Mouse (Mus musculus) limb, embryonic 14.5 days (tissue): ENCODE results near the gene Ripor1. TPM values are rescaled to one million over a fixed set of nuclear protein-coding genes. Genes with fewer than 3 reads are reported as not detected.

Experiments used
- ATAC-seq: fragments of 200-750 bp; cut with Nextera tagmentation; 2 replicates; pipeline ENCODE4 v1.8.0; 2017; ENCODE audit warnings: low read depth, moderate number of reproducible peaks, moderate TSS enrichment; ENCODE audit not compliant: low FRiP score
- DNase-seq: peaks from one replicate; pipeline ENCODE4 v3.0.0-alpha.2; 2015; ENCODE audit warnings: low spot score
- H3K27ac ChIP-seq: fragments of 300-500 bp; sonication (generic); replicated peaks from 2 replicates; pipeline ENCODE4 v1.5.1; 2014; ENCODE audit warnings: low read depth, mild to moderate bottlenecking, low read length, moderate library complexity, mixed read lengths
- H3K27me3 ChIP-seq: fragments of 300-500 bp; sonication (generic); 2 replicates; pipeline ENCODE4 v1.6.1; 2014; ENCODE audit warnings: low read length, mixed read lengths; ENCODE audit not compliant: control insufficient read depth, insufficient read depth
- H3K36me3 ChIP-seq: fragments of 300-500 bp; sonication (generic); 2 replicates; pipeline ENCODE4 v1.6.1; 2014; ENCODE audit warnings: mild to moderate bottlenecking, low read length, moderate library complexity, mixed read lengths; ENCODE audit not compliant: control insufficient read depth, insufficient read depth
- H3K4me1 ChIP-seq: fragments of 300-500 bp; sonication (generic); 2 replicates; pipeline ENCODE4 v1.6.1; 2014; ENCODE audit warnings: antibody characterized with exemption, low read length, mixed read lengths; ENCODE audit not compliant: control insufficient read depth, insufficient read depth
- H3K4me2 ChIP-seq: fragments of 300-500 bp; sonication (generic); replicated peaks from 2 replicates; pipeline ENCODE4 v1.6.1; 2014; ENCODE audit warnings: low read depth, mild to moderate bottlenecking, low read length, moderate library complexity; ENCODE audit not compliant: severe bottlenecking
- H3K4me3 ChIP-seq: fragments of 300-500 bp; sonication (generic); replicated peaks from 2 replicates; pipeline ENCODE4 v1.5.1; 2014; ENCODE audit warnings: low read length
- H3K9ac ChIP-seq: fragments of 300-500 bp; sonication (generic); 2 replicates; pipeline ENCODE4 v1.6.1; 2014; ENCODE audit warnings: mild to moderate bottlenecking, low read depth, low read length, moderate library complexity; ENCODE audit not compliant: severe bottlenecking
- H3K9me3 ChIP-seq: fragments of 300-500 bp; sonication (generic); 2 replicates; pipeline ENCODE4 v1.6.1; 2016; ENCODE audit warnings: low read length; ENCODE audit not compliant: control insufficient read depth
- POLR2A ChIP-seq: fragments of 200-500 bp; IDR thresholded peaks from 2 replicates; pipeline ENCODE4 v1.8.0; 2012; ENCODE audit warnings: inconsistent platforms, mild to moderate bottlenecking, moderate library complexity, borderline replicate concordance; ENCODE audit not compliant: insufficient read depth, insufficient read length; ENCODE audit errors: extremely low read depth
- WGBS: fragments of 180-500 bp; shearing (Covaris S2); extraction: QIAGEN DNeasy Blood & Tissue Kit; methylation state at CpG from one replicate; pipeline ENCODE4 v1.1.7; 2014; 5-methylcytosine and 5-hydroxymethylcytosine counted together
- microRNA counts: library from miRNA; unstranded; fragments of <30 nt; microRNA quantifications from one replicate; lab custom pipeline; 2016
- microRNA-seq: library from miRNA; unstranded; fragments of <30 nt; microRNA quantifications from one replicate; pipeline ENCODE4, GENCODE M21; 2016
- polyA plus RNA-seq, 2 experiments: library from polyadenylated mRNA; depleted of rRNA in 1 of 2; stranded (reverse) in 1 of 2; unstranded in 1 of 2; fragments of >200 nt; fragmentation: Nextera tagmentation in 1 of 2; extraction: Ambion mirVana in 1 of 2; gene quantifications; 2 replicates each; pipeline versions ENCODE4 v1.2.1 to v1.2.3; 2012 to 2014

Ripor1 gene
- polyA plus RNA-seq, 2 experiments, result 18.7 to 25.0 TPM

DNA sequence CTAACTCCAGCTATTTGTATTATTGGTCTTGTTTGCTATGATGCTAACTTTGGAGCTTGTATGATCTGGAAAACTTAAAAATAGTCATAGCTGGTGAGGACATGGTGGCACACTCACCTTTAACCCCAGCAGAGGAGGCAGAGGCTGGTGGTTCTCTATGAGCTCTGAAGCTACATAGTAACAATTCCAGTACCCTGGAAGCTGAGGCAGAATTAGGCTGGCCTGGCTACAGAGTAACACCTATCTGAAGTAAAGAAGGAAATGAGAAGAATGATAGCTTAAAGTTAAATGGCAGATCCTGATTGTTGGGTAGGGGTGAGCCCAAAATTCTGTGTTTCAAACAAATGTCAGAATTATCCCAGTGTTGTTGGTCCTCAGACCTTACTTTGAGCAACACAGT, 52.6 kb downstream of the Ripor1 start:
- no peak overlapping the region for H3K4me2 ChIP-seq
- H3K9me3 ChIP-seq, result no peaks in the 10 kb centered on the region
- no peaks in the 10 kb centered on the region for H3K27me3 ChIP-seq
- peaks cover 27% of the 10 kb centered on the region for H3K36me3 ChIP-seq
- ATAC-seq, result no peak
- H3K9ac ChIP-seq, result no peak overlapping the region
- H3K4me3 ChIP-seq, result no peak overlapping the region
- no peak overlapping the region for H3K27ac ChIP-seq
- no peaks in the 10 kb centered on the region for H3K4me1 ChIP-seq
- TF ChIP-seq POLR2A, result no peak
- no peak for DNase-seq

DNA sequence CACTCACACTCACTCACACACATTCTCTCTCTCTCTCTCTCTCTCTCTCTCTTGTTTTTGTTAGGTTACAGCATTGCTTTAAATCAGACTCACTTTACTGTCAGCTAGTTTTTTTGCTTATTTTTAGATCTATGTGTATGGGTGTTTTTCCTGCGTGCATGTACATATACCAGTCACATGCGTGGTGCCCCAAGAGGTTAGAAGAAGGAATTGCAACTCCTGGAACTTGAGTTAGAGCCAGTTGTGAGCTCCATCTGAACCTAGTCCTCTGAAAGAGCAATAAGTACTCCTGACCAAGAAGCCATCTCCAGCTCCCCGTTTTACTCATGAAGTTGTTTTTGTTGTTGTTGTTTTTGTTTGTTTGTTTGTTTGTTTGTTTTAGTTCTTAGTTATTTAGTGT, 56.1 kb downstream of the Ripor1 start:
- no peak overlapping the region for H3K9ac ChIP-seq
- peaks cover 36% of the 10 kb centered on the region for H3K36me3 ChIP-seq
- no peak overlapping the region for H3K27ac ChIP-seq
- ATAC-seq (no peak), DNase-seq (no peak)
- no peaks in the 10 kb centered on the region for H3K27me3 ChIP-seq
- H3K4me1 ChIP-seq, result no peaks in the 10 kb centered on the region
- WGBS, result 80% methylated on average over 3 of the region's 3 CpGs
- TF ChIP-seq POLR2A, result no peak
- no peak overlapping the region for H3K4me3 ChIP-seq
- H3K9me3 ChIP-seq, result no peaks in the 10 kb centered on the region
- no peak overlapping the region for H3K4me2 ChIP-seq

MicroRNAs encoded within 50 kb of the gene (microRNA counts, 519-probe panel; counts per million panel counts)
- 2,589 counts per million, percentile 44 among the panel's probes with 10 or more counts for microRNA mmu-miR-1966 (lab: Ali Mortazavi, UCI)

Small RNA genes lying within 50 kb of the gene (microRNA-seq; reads per million reads assigned to microRNA genes)
- gene Mir1966, result not detected

Other genes with a start within 250 kb of the Ripor1 start
- 3.9 and 5.5 TPM in 2 replicates for gene Plekhg4, start 232.0 kb upstream of the Ripor1 start, polyA plus RNA-seq (2012; rRNA removed)
- gene Plekhg4, start 232.0 kb upstream of the Ripor1 start, polyA plus RNA-seq (2014; fragmentation: Nextera tagmentation; extraction: Ambion mirVana), result 0.55 and 1.2 TPM in 2 replicates
- gene Kctd19, start 191.8 kb upstream of the Ripor1 start, polyA plus RNA-seq (2012; rRNA removed), result 0.04 TPM in 1 of 2 replicates, not detected in the other
- 0.18 TPM in 1 of 2 replicates, not detected in the other for gene Kctd19, start 191.8 kb upstream of the Ripor1 start, polyA plus RNA-seq (2014; fragmentation: Nextera tagmentation; extraction: Ambion mirVana)
- gene Lrrc36, start 191.7 kb upstream of the Ripor1 start, polyA plus RNA-seq (2012; rRNA removed), result 0.84 and 1.0 TPM in 2 replicates
- 0.58 and 0.62 TPM in 2 replicates for gene Lrrc36, start 191.7 kb upstream of the Ripor1 start, polyA plus RNA-seq (2014; fragmentation: Nextera tagmentation; extraction: Ambion mirVana)
- gene Tppp3, start 133.7 kb upstream of the Ripor1 start, polyA plus RNA-seq (2012; rRNA removed), result 107 and 130 TPM in 2 replicates
- 123 and 164 TPM in 2 replicates for gene Tppp3, start 133.7 kb upstream of the Ripor1 start, polyA plus RNA-seq (2014; fragmentation: Nextera tagmentation; extraction: Ambion mirVana)
- 72.3 and 90.2 TPM in 2 replicates for gene Zdhhc1, start 108.4 kb upstream of the Ripor1 start, polyA plus RNA-seq (2012; rRNA removed)
- gene Zdhhc1, start 108.4 kb upstream of the Ripor1 start, polyA plus RNA-seq (2014; fragmentation: Nextera tagmentation; extraction: Ambion mirVana), result 36.8 and 42.9 TPM in 2 replicates
- 3.3 and 6.4 TPM in 2 replicates for gene Hsd11b2, start 86.5 kb upstream of the Ripor1 start, polyA plus RNA-seq (2012; rRNA removed)
- 1.7 and 2.2 TPM in 2 replicates for gene Hsd11b2, start 86.5 kb upstream of the Ripor1 start, polyA plus RNA-seq (2014; fragmentation: Nextera tagmentation; extraction: Ambion mirVana)
- gene Atp6v0d1, start 39.2 kb upstream of the Ripor1 start, polyA plus RNA-seq (2012; rRNA removed), result 98.9 and 105 TPM in 2 replicates
- 91.2 and 93.2 TPM in 2 replicates for gene Atp6v0d1, start 39.2 kb upstream of the Ripor1 start, polyA plus RNA-seq (2014; fragmentation: Nextera tagmentation; extraction: Ambion mirVana)
- gene Ctcf, start 31.3 kb downstream of the Ripor1 start, polyA plus RNA-seq (2012; rRNA removed), result 39.1 and 48.1 TPM in 2 replicates
- gene Ctcf, start 31.3 kb downstream of the Ripor1 start, polyA plus RNA-seq (2014; fragmentation: Nextera tagmentation; extraction: Ambion mirVana), result 97.8 and 107 TPM in 2 replicates
- 1.0 and 1.7 TPM in 2 replicates for gene Agrp, start 32.1 kb downstream of the Ripor1 start, polyA plus RNA-seq (2012; rRNA removed)
- gene Agrp, start 32.1 kb downstream of the Ripor1 start, polyA plus RNA-seq (2014; fragmentation: Nextera tagmentation; extraction: Ambion mirVana), result 2.5 and 2.6 TPM in 2 replicates
- gene Carmil2, start 81.0 kb downstream of the Ripor1 start, polyA plus RNA-seq (2012; rRNA removed), result 2.1 and 2.3 TPM in 2 replicates
- gene Carmil2, start 81.0 kb downstream of the Ripor1 start, polyA plus RNA-seq (2014; fragmentation: Nextera tagmentation; extraction: Ambion mirVana), result 0.63 and 0.66 TPM in 2 replicates
- gene Acd, start 95.8 kb downstream of the Ripor1 start, polyA plus RNA-seq (2012; rRNA removed), result 52.8 and 68.4 TPM in 2 replicates
- 62.0 and 72.1 TPM in 2 replicates for gene Acd, start 95.8 kb downstream of the Ripor1 start, polyA plus RNA-seq (2014; fragmentation: Nextera tagmentation; extraction: Ambion mirVana)
- gene Pard6a, start 95.9 kb downstream of the Ripor1 start, polyA plus RNA-seq (2012; rRNA removed), result 17.9 and 28.4 TPM in 2 replicates
- 18.4 and 19.3 TPM in 2 replicates for gene Pard6a, start 95.9 kb downstream of the Ripor1 start, polyA plus RNA-seq (2014; fragmentation: Nextera tagmentation; extraction: Ambion mirVana)
- 0.18 TPM in 1 of 2 replicates, not detected in the other for gene 4933405L10Rik, start 102.4 kb downstream of the Ripor1 start, polyA plus RNA-seq (2012; rRNA removed)
- 0.29 TPM in 1 of 2 replicates, not detected in the other for gene 4933405L10Rik, start 102.4 kb downstream of the Ripor1 start, polyA plus RNA-seq (2014; fragmentation: Nextera tagmentation; extraction: Ambion mirVana)
- gene Enkd1, start 103.0 kb downstream of the Ripor1 start, polyA plus RNA-seq (2012; rRNA removed), result 43.3 and 45.4 TPM in 2 replicates
- 19.8 and 22.8 TPM in 2 replicates for gene Enkd1, start 103.0 kb downstream of the Ripor1 start, polyA plus RNA-seq (2014; fragmentation: Nextera tagmentation; extraction: Ambion mirVana)
- gene Gfod2, start 153.4 kb downstream of the Ripor1 start, polyA plus RNA-seq (2012; rRNA removed), result 10.5 and 11.7 TPM in 2 replicates
- 13.6 and 17.7 TPM in 2 replicates for gene Gfod2, start 153.4 kb downstream of the Ripor1 start, polyA plus RNA-seq (2014; fragmentation: Nextera tagmentation; extraction: Ambion mirVana)
- 31.3 and 37.4 TPM in 2 replicates for gene Ranbp10, start 222.1 kb downstream of the Ripor1 start, polyA plus RNA-seq (2012; rRNA removed)
- 12.2 and 15.0 TPM in 2 replicates for gene Ranbp10, start 222.1 kb downstream of the Ripor1 start, polyA plus RNA-seq (2014; fragmentation: Nextera tagmentation; extraction: Ambion mirVana)
- gene Tsnaxip1, start 222.5 kb downstream of the Ripor1 start, polyA plus RNA-seq (2012; rRNA removed), result 0.06 and 0.19 TPM in 2 replicates
- 0.18 and 0.62 TPM in 2 replicates for gene Tsnaxip1, start 222.5 kb downstream of the Ripor1 start, polyA plus RNA-seq (2014; fragmentation: Nextera tagmentation; extraction: Ambion mirVana)
- 92.2 and 98.0 TPM in 2 replicates for gene Cenpt, start 248.0 kb downstream of the Ripor1 start, polyA plus RNA-seq (2012; rRNA removed)
- 41.5 and 45.7 TPM in 2 replicates for gene Cenpt, start 248.0 kb downstream of the Ripor1 start, polyA plus RNA-seq (2014; fragmentation: Nextera tagmentation; extraction: Ambion mirVana)
- 70.7 and 83.1 TPM in 2 replicates for gene Thap11, start 249.9 kb downstream of the Ripor1 start, polyA plus RNA-seq (2012; rRNA removed)
- 62.5 and 68.4 TPM in 2 replicates for gene Thap11, start 249.9 kb downstream of the Ripor1 start, polyA plus RNA-seq (2014; fragmentation: Nextera tagmentation; extraction: Ambion mirVana)